Mouse (Mus musculus) mouse embryonic stem cell (cell line): ENCODE measurements around the gene H13.
"Not testable (repeated sequence)": the region's sequence is repeated elsewhere in the genome, so short reads cannot be mapped to it uniquely, and the experiment has no call there.

Experiments
- in situ Hi-C, 2 experiments: fragments of 300-500 bp; cut with MboI; formaldehyde crosslinking; loops; 1 replicate in 1 of 2; 3 replicates in 1 of 2; pipeline ENCODE4 v1.14.3; 2019 to 2020; ENCODE audit warnings: low sequenced_read_pairs in 2 of 2, low pct_unique_long_range_greater_than_20kb in 1 of 2, mixed read lengths in 1 of 2; ENCODE audit not compliant: unreplicated experiment in 1 of 2

The H13 gene

GRCm38 (mm10) chr2:152653874-152654715 is 15.2 kb upstream of the H13 start:
- in situ Hi-C loops = no loop called here

- in situ Hi-C loops = loop anchor here in 1 of 2 experiments (5.0 kb wide), 1 partner anchor 40 kb away; no protein-coding TSS in a partner anchor
These were observed 11.9 kb upstream of the H13 start for GRCm38 (mm10) chr2:152657398-152657797.

DNA sequence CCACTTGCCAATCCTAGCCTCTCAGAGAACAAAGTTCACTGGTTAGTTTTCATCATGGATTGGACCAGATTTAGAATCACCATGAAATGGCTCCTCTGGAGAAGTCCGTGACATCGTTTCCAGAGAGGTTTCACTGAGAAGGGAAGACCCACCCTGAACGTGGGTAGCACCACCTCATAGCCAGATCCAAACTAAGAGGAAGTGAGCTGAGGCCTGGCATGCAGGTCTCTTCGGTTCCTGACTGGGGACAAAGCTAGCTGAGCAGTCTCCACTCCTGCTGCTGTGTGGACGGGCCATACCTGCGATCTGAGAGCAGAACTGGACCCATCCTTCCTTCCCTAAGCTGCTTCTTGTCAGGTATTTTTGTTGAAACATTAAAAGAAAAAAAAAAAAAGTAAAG is 8.1 kb upstream of the H13 start:
- in situ Hi-C loops = no loop called here

DNA sequence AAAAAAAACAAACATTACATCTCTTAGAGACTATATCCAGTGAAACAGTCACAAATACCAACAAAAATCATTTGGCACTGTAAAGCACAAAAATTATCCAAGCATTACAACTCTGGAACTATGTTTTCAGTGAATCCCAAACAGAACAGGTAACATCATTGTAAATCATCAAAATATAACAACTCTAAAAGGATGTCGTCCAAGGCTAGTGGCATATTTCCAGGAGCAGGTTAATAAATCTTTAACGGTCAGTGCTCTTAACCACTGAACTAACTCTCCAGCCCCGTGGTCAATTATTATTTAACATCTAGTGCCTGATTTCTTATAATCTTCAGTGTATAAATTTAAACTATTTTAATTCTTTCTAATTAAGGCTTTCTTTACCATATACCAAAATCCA is 3.1 kb upstream of the H13 start:
- in situ Hi-C loops = not testable (repeated sequence)

DNA sequence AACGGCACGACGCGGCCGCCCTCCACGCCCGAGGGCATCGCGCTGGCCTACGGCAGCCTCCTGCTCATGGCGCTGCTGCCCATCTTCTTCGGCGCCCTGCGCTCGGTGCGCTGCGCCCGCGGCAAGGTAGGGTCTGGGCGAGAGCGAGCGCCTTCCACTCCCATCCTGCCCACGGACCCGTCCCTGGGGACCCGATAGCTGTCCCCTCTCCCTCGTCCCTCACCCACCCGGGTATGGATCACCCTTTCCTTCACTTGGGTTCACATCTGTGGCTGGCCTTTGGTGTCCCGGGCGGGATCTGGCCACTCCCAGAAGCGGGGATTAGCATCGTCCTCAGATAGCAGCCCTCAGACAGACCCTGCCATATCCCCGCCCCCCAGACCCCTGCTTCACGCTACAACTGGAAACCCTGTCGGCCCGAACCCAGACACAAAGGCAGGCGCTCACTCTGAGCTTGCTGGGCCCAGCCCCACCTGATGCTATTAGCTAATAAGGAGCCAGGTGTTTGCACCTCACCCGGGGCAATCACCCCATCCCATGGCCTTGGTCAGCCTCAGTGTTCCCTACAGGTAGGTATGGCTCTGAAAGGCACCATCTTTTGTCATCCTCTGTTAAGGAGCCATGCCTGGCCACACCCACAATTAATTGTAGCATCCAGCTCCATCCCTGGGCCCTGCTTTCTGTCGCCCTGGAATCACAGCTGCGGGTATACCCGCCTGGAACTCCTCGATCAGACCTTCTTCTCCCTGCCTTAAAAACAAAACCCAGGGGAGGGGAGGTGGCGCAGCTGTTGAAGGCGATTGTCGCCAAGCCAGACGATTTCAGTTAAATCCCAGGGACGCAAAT is 601 bp downstream of the H13 start:
- in situ Hi-C loops = no loop called here

DNA sequence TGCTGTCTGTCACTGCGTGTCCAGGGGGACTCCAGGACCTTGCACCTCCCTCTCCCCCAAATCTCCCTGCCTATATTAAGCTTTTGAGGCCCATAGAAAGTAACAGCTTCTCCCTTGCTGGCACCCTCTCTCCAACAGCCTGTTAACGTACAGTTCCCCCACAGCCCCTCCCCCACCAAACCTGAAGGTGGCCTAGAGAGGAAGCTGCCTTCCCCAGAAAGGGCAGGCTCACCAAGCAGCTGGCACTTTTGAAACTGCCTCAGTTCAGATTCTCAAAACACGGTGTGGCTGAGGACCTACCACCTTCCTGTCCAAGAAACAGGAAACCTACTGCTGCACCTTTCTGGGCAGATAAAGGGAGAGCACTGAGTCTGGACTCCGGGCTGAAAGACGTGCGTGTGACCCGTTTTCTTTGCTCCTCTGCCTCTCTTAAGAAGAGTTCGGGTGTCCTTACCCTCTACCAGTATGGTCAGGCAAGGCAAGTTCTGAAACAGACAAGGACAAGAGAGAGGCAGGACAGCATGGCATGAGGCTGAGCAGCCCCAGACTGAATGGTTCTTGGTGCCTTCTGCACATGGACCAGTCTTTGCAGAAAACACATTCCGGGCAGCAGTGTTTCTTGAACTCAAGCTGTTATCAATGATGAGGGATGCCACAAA is 1.9 kb downstream of the H13 start:
- in situ Hi-C loops = no loop called here

- in situ Hi-C loops = no loop called here
These were observed 2.4 kb downstream of the H13 start for GRCm38 (mm10) chr2:152671642-152671999.

GRCm38 (mm10) chr2:152672166-152672565 is 2.9 kb downstream of the H13 start:
- in situ Hi-C loops = no loop called here

DNA sequence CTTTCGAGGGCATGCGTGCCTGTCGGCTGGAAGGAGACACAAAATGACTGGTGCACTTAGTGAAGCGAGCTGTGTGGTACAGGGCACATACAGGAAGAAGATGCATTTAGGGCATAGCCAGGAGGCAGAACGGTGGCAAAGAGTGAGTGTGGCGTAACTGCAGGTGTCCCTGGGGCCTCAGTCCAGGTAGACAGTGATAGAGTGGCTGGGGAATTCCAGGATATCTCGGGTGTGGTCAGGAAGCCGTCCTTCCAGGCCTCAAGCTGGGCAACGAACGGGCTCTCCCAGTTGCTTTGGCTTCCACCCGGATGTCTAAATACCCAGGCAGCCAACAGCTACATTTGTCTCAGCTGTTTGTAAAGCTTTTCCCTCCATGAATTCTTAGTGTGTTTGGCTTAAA is 4.9 kb downstream of the H13 start:
- in situ Hi-C loops = no loop called here

DNA sequence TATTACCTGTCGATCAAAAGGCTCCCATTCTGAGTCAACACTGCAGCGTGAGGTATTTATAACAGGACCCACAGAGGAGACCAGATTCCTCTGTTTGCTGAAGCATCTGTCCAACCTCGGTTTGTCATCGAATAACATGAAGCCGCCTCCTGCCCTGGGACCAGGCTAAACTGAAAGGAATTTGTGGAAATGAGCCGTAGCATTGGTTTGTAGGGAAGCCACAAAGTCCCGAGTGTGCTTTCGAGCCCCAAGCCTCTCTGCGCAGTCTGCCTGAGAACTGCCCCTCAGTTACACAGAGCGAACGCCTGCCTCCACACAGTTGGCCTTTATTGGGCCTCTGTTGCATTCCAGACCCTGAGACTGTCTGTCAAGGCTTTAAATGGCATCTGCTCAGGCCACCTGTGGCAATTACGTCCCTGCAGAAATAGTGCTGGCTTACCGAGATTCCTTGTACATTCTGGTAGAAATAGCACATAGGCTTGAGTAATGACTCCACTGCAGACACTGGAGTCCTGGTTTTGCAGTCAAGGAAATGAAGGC is 6.1 kb downstream of the H13 start:
- in situ Hi-C loops = no loop called here

DNA sequence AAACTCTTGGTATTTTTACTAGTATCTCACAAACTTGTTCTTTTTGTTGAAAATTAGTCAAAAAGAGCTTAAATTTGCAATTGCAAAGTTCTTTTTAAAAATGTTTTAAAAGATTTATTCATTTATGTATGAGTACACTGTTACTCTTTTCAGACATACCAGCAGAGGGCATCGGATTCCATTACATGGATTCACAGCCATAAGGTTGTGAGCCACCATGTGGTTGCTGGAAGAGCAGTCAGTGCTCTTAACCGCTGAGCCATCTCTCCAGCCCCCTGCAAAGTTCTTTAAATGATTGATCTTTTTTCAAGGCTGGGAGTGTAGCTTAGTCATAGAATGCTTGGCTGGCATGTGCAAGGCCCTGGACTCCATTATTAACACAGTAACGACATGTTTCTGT is 9.0 kb downstream of the H13 start:
- in situ Hi-C loops = no loop called here

- in situ Hi-C loops = no loop called here
These were observed 9.7 kb downstream of the H13 start for GRCm38 (mm10) chr2:152678925-152679324.

DNA sequence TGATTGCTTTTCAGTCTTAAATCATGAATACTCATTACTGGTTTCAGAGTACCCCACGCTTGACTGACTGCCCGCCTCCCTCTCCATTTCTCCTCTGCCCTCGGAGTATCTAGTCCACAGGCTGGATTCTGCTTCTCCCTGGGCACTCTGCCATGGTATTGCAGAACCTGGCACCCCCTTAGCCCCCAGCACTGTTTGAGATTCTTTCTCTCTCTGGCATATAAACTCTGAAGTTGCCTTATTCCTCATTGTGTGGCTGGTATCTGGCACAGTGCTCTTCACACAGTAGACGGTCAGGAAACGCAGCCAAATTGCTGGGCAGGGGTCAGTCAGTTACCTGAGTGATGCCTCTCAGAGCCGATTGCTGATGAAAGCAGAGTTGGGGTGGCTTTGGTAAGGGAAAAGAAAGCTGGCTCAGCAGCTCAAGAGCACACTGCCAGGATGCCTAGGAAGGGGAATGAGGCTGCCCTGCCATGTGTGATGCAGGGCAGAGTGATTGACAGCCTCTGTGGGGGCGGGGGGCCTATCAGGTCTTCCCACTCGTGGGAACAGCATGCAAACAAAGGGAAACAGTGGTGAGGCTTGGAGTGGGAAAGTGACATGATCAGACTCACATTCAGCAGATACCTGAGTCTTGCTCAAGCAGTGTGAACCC is 10.6 kb downstream of the H13 start:
- in situ Hi-C loops = loop anchor here in 1 of 2 experiments (10.0 kb wide), 1 partner anchor 65 kb away; no protein-coding TSS in a partner anchor

DNA sequence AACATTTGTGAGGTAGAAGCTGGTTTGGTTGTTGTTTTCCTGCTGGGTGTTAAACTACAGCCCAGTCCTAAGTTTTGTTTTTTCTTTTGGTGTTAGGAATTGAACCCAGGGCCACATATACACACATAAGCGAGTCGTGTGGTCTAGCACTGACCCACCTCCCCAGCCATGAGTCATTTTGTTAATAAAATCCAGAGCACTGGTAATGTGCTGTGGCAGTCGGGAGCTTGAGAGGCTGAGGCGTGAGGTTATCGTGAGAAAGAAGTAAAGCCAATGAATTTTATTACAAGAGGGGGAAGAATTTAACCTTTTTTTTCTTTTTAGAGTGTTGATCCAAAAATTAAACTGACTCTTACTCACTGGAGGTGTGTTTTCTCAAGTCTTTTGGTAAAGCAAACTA is 13.8 kb downstream of the H13 start:
- in situ Hi-C loops = loop anchor here in 1 of 2 experiments (10.0 kb wide), 1 partner anchor 62 kb away; no protein-coding TSS in a partner anchor

DNA sequence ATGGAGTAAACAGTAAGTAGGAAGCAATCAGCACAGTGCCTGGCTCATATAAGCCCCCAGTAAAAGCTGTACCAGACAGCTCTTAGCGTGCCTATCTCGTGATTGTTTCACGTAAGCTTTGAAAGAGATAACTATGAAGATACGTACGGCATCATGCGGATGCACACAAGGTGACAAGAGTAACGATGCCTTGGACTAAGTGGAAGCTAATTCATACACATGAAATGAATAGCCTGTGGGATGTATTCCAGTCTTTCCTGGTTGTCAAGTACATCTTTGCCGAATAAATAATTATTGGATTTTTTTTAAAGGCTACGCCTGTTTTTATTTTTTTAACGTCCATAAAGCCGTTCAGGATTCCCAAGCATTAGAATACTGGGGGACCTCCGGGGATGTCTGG is 17.1 kb downstream of the H13 start:
- in situ Hi-C loops = loop anchor here in 1 of 2 experiments (10.0 kb wide), 1 partner anchor 58 kb away; no protein-coding TSS in a partner anchor

- in situ Hi-C loops = loop anchor here in 1 of 2 experiments (10.0 kb wide), 1 partner anchor 58 kb away; no protein-coding TSS in a partner anchor
These were observed 17.6 kb downstream of the H13 start, which contains the start of gene Mcts2 for GRCm38 (mm10) chr2:152686806-152687267. Mcts2 (plus strand) TSS chr2:152687035.

DNA sequence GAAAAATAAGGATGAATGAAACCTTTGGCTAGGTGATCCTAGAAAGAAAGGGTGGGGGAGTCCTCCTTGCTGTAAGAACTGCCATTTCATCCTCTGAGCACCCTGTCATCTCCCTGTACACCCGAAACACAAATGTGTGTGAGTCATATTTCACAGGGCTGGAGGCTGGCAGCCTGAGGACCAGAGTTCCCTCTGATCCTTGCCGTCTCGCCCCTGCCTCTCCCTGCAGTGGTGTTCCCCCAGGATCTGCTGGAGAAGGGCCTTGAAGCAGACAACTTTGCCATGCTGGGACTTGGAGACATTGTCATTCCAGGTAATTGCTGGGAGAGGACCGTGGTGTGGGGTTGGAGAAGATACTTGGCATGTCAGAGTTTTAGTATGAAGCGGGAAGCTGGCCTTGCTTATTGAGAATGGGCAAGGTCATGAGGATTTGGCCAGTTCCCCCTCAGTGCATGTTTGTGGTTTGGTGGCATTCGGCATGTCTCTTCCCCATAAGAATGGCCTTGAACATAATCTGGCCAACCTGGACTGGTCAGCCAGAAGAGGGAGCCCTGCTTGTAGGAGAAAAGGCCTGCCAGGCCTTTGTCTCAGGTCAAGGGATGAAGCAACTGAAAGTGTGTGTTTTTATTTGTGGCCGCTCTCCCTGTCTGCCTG is 22.4 kb downstream of the H13 start:
- in situ Hi-C loops = loop anchor here in 1 of 2 experiments (5.0 kb wide), 1 partner anchor 141 kb away; the partner anchor contains the start of gene Bcl2l1
